Mouse (Mus musculus) adrenal gland, adult 18-20 months (tissue): Measurements from ENCODE around the gene Ugcg. TPM values are rescaled to one million over a fixed set of nuclear protein-coding genes. Genes with fewer than 3 reads are reported as not detected.
"Not testable (repeated sequence)": the region's sequence is repeated elsewhere in the genome, so short reads cannot be mapped to it uniquely, and the experiment has no call there.

Experiments used
- DNase-seq, 2 experiments: peaks; one replicate each; pipeline ENCODE4 v3.0.0; 2021 to 2022; ENCODE audit warnings: low spot score in 2 of 2
- total RNA-seq, 2 experiments: library from RNA; stranded (reverse); gene quantifications; 1 replicate in 1 of 2; 2 replicates in 1 of 2; pipeline ENCODE4 v1.2.3; 2021

Ugcg gene
- total RNA-seq, 2 experiments from 2014 or later: 31.7 to 32.0 TPM

GRCm38 (mm10) chr4:59254397-59254796, 65.3 kb downstream of the Ugcg start:
- no peak for DNase-seq

DNA sequence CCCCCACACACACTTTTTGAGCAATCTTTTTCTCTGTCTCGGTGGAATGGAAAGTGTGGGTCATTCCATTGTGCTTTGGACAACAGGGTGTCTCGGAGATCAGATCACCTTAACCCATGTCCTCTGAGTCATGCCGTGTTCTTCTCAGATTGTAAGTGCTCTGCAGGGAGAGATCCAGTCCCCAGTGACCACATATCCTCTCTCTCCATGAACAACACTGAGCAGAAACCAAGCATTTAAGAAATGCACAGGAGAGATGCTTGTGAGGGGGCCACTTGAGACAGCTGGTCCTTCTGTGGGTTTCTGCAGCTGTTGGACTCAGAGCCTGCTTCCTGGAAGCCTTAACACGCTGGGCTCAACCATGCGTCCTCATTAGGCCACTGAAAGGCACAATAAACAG, 66.9 kb downstream of the Ugcg start:
- no peak for DNase-seq

- no peak for DNase-seq
Measured at GRCm38 (mm10) chr4:59257866-59258265, 68.8 kb downstream of the Ugcg start.

GRCm38 (mm10) chr4:59258771-59259170, 69.7 kb downstream of the Ugcg start:
- no peak for DNase-seq

GRCm38 (mm10) chr4:59259806-59260205, 70.7 kb downstream of the Ugcg start:
- no peak for DNase-seq

GRCm38 (mm10) chr4:59260871-59261515, 71.9 kb downstream of the Ugcg start:
- no peak for DNase-seq

GRCm38 (mm10) chr4:59261582-59261981, 72.5 kb downstream of the Ugcg start:
- DNase-seq: not testable (repeated sequence)

GRCm38 (mm10) chr4:59262156-59262555, 73.1 kb downstream of the Ugcg start:
- no peak for DNase-seq

- DNase-seq: no peak
Measured at GRCm38 (mm10) chr4:59263418-59263817, 74.4 kb downstream of the Ugcg start.

DNA sequence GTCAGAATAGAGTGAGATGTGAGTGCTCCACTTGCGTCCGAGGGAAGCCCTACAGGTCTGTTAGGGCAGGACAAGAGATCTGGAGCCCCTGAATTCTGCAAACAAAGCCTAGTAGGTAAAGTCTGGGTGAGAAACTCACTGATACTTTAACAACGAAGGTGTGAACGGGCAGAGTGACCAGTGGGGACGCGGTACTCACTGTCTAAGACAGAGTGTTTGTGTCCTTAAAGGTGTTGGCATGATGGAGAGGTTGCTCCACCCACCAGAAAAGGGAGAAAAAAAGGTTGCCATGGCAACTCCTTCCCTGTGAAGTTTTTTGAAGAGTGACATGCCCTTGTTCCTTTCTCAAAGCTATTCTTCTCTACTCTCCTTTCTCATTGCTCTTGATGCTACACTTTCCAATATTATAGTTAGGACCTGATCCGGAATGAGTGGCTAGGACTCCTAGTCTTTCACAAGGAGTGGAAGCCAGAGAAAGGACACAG, 75.6 kb downstream of the Ugcg start:
- DNase-seq: no peak

GRCm38 (mm10) chr4:59265182-59265581, 76.1 kb downstream of the Ugcg start:
- no peak for DNase-seq

DNA sequence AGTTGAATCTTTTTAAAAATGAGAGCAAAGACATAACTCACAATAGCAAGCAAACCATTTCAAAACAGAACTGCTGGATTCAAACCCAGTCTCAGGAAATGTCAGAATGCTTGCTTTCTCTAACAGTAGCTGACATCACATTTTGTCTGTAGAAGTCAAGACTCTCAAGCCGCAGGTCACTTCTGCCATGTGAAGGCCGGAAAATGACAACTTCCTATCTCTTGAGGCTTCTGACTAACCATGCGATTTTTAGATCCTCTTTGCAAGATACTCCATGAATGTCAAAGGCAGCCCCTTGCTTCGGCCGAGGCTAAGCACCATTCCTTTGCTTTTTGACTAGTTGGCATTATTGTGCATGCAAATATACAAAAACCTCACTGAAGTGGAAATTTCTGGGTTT, 76.6 kb downstream of the Ugcg start:
- no peak for DNase-seq

Other genes with a start within 250 kb of the Ugcg start
- gene Zkscan16, start 245.6 kb upstream of the Ugcg start, total RNA-seq: 1 to 10 TPM; 2.6 to 3.7 TPM
- 10 to 100 TPM; 14.9 to 24.8 TPM for gene Ptgr1, start 202.1 kb upstream of the Ugcg start, total RNA-seq
- gene Dnajc25, start 194.2 kb upstream of the Ugcg start, total RNA-seq: 10 to 100 TPM; 14.0 to 14.1 TPM
- 1 to 10 TPM; 2.0 to 3.8 TPM for gene Gm20503, start 186.0 kb upstream of the Ugcg start, total RNA-seq
- 10 to 100 TPM; 30.8 to 32.2 TPM for gene Gng10, start 154.2 kb upstream of the Ugcg start, total RNA-seq
- not detected for gene AI481877, start 50.3 kb upstream of the Ugcg start, total RNA-seq
- 1 to 10 TPM; 3.8 to 4.7 TPM for gene Susd1, start 249.4 kb downstream of the Ugcg start, total RNA-seq